Comparison of ENCODE assay signal across 8 mouse cellular contexts in genomic region chr2:31130815-31131299, GRCm38 (mm10). TPM values are rescaled to one million over a fixed set of nuclear protein-coding genes. Genes with fewer than 3 reads are reported as not detected.
DNase-seq lines count a peak whose midpoint lies in the region; ATAC-seq lines count a peak whose summit lies in the region.

No protein-coding gene starts in this region.

- H3K4me3 ChIP-seq in megakaryocyte, embryonic 14.5 days (replicated peaks), result peak overlapping the region; percentile 79
- no peak overlapping the region for H3K4me3 ChIP-seq in midbrain, embryonic 15.5 days

- 78% methylated on average over 8 of the region's 8 CpGs for WGBS in midbrain, embryonic 15.5 days

- H3K27me3 ChIP-seq in megakaryocyte, embryonic 14.5 days (replicated peaks), result no peaks in the 10 kb centered on the region
- no peaks in the 10 kb centered on the region for H3K27me3 ChIP-seq in midbrain, embryonic 15.5 days (replicated peaks)

- DNase-seq in heart, adult 11 months, result peak; percentile 93
- DNase-seq in heart, postnatal 25 days (ENCODE audit: low spot score), result no peak
- DNase-seq in CD8-positive naive resting alpha-beta T cell, adult 2 months (ENCODE audit: low read depth in 2 of 2, low spot score in 2 of 2), result peak; percentile 50 to 70
- no peak for DNase-seq in ovary, postnatal 10 days (ENCODE audit: low spot score)
- no peak for DNase-seq in gastrocnemius, postnatal 14 days

- H3K36me3 ChIP-seq in megakaryocyte, embryonic 14.5 days (replicated peaks; ENCODE audit: low read length), result peaks cover 58% of the 10 kb centered on the region
- H3K36me3 ChIP-seq in midbrain, embryonic 15.5 days (replicated peaks), result no peaks in the 10 kb centered on the region

- ATAC-seq in inflammation-experienced regulatory T-cells, adult 6 months, result peak; percentile 91
- no peak for ATAC-seq in midbrain, embryonic 15.5 days (replicated peaks)

- no peak overlapping the region for H3K27ac ChIP-seq in midbrain, embryonic 15.5 days

- H3K4me1 ChIP-seq in megakaryocyte, embryonic 14.5 days, result peaks cover 100% of the 10 kb centered on the region
- peaks cover 9% of the 10 kb centered on the region; the same call in 1 of the 2 replicates for H3K4me1 ChIP-seq in midbrain, embryonic 15.5 days

- H3K9ac ChIP-seq in midbrain, embryonic 15.5 days, result no peak overlapping the region

- H3K9me3 ChIP-seq in megakaryocyte, embryonic 14.5 days, result no peaks in the 10 kb centered on the region
- no peaks in the 10 kb centered on the region for H3K9me3 ChIP-seq in midbrain, embryonic 15.5 days

- no peak overlapping the region for H3K4me2 ChIP-seq in midbrain, embryonic 15.5 days

- intact Hi-C loops in heart, postnatal 25 days (cut with DNase I), result no loop called here
- intact Hi-C loops in gastrocnemius, postnatal 14 days (cut with DNase I; ENCODE audit: low total_unique reads), result no loop called here

RNA-seq across cellular contexts. Expression of gene Fnbp1, which starts 11.0 kb away (rescaled TPM):
- total RNA-seq in heart, postnatal 25 days (2021), result 10 to 100 TPM; 50.0 to 53.4 TPM
- polyA plus RNA-seq in inflammation-experienced regulatory T-cells, adult 6 months (2017; shearing (Covaris generic)), result 100 to 1,000 TPM in 2 of 3 experiments, 10 to 100 TPM in 1; 86.1 to 123 (median 103) TPM
- 44.7 and 52.5 TPM in 2 replicates for polyA plus RNA-seq in megakaryocyte, embryonic 14.5 days (2012; ENCODE audit: insufficient read depth, low replicate concordance)
- polyA plus RNA-seq in midbrain, embryonic 15.5 days (2015; fragmentation: Nextera tagmentation; extraction: Ambion mirVana), result 29.6 and 29.7 TPM in 2 replicates
- total RNA-seq in gastrocnemius, postnatal 14 days (2021), result 10 to 100 TPM; 16.5 to 21.1 TPM

RNA-seq across cellular contexts. Expression of gene Gpr107, which starts 21.3 kb away (rescaled TPM):
- 10 to 100 TPM; 33.1 to 35.1 TPM for total RNA-seq in heart, postnatal 25 days (2021)
- polyA plus RNA-seq in inflammation-experienced regulatory T-cells, adult 6 months (2017; shearing (Covaris generic)), result 10 to 100 TPM; 49.2 to 57.0 (median 50.5) TPM
- 5.0 and 11.9 TPM in 2 replicates for polyA plus RNA-seq in megakaryocyte, embryonic 14.5 days (2012; ENCODE audit: insufficient read depth, low replicate concordance)
- polyA plus RNA-seq in midbrain, embryonic 15.5 days (2015; fragmentation: Nextera tagmentation; extraction: Ambion mirVana), result 39.6 and 41.0 TPM in 2 replicates
- total RNA-seq in gastrocnemius, postnatal 14 days (2021), result 10 to 100 TPM; 24.7 to 25.2 TPM

Comparison
In these comparisons a context has a peak if more than half of its experiments do, and no peak if none do; other contexts are left out.
1. DNase-seq: peak in heart, adult 11 months (single experiment) and CD8-positive naive resting alpha-beta T cell, adult 2 months (2 of 2); none in heart, postnatal 25 days (single experiment), ovary, postnatal 10 days (single experiment) and gastrocnemius, postnatal 14 days (single experiment).